Mouse (Mus musculus): ENCODE data around the gene Il33.
A peak's percentile ranks its signal among the peaks of the same experiment; 100 is the strongest.
"Not testable (repeated sequence)": the region's sequence is repeated elsewhere in the genome, so short reads cannot be mapped to it uniquely, and the experiment has no call there.

Il33 gene

DNA sequence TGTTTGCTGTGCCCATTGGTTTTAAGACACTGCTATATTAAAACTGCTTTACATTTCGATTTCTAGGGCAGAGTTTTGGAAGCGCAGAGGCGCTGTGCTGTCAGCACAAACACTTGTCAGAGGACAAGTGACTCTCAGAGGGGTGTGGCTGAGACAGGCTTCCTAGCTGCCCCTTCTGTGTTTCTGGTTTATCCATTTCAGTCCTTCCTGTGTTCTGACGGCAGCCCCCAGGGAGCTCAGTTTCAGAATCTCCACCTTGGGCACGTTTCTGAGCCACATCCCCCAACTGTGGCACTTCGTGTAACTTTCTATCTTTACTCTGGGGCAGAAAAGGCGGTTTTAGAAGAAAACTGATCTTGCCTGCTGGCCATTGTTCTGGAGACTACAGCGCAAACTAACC is 12.5 kb downstream of the Il33 start:
- no peak for DNase-seq (ENCODE audit: low read depth, low spot score)

DNA sequence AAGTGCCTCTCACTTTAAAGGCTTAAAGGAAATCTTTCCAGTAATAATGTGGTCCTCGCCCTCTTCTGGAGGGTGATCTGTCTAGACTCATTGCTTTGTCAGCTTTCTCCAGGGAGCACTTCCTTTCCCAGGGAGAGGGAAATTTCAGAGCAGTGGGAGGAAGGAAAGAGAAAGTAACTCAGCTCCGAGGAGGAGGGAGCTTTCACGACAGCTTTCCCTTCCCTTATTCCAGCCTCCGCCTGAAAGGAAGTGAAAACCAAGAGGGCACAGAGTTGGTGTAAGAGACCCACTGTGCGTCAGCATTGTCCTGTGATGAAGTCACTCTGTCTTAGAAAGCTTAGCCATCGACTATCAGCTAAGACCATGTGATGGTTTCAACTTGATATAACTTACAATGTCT is 15.3 kb downstream of the Il33 start:
- no peak for DNase-seq (ENCODE audit: low read depth, low spot score)

DNA sequence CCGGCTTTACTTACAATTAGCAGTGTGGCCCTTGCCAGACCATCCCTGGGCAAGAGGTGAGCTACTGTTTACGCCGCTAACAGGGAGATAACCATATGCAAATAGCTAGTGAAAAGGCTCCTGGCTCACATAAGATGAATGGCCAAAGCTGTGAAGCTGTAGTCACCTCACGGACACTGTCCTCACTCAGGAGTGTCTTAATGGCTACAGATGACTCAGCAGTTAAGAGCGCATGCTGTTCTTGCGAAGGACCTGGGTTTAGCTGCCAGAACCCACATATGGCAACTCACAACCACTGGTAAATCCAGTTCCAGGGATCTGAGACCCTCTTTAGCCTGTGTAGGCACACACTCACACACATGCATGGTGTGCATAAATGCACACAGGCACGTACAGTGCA is 16.3 kb downstream of the Il33 start:
- DNase-seq (ENCODE audit: low read depth, low spot score) = no peak

DNA sequence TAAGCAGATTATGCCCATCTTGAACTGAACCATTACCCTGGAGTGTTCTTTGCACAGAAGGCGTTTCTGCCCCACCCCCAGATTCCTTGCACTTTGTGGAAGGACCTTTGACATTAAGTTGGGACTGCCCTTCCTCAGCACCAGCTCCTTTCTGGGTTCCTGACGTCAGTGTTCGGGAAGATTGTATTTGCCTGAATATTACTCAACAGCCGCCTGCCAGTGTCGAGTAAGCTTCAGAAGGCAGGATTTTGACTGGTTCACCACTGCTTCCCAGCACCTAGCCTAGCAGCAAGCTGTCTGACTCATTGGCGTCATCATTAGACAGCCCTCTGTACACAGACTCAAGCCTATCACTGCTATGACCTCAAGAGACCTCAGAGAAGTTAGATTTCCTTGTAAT is 17.4 kb downstream of the Il33 start:
- no peak for DNase-seq (ENCODE audit: low read depth, low spot score)

DNA sequence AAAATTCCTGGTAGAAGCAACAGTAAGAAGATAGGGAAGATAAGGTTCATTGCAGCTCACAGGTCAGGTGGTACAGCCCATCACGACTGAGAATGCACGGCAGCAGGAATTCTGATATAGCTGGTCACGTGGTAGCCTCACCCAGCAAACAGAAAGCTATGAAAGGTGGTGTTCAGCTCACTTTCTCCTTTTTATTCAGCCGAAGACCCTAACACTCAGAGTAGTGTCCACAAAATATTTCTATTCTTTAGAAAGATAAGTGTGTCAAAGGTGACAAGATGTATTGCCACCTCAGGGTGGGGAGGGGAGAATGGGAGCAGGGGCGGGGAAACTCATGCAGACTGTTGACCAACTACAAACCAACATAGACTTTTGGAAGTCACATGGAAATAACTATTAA is 19.5 kb downstream of the Il33 start:
- no peak for DNase-seq (ENCODE audit: low read depth, low spot score)

DNA sequence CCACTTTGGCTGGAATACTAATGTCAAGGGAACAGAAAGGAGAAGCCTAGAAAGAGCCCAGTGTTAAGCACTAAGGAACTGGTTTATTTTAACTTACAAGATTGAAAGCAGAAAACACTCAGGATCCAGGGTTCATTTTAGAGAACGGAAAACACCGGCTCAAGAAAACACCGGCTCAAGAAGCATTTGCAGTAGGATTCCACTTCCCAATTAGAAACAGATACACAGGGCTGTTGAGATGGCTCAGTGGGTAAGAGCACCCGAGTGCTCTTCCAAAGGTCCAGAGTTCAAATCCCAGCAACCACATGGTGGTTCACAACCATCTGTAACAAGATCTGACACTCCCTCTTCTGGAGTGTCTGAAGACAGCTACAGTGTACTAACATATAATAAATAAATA is 20.0 kb downstream of the Il33 start:
- not testable (repeated sequence) for DNase-seq (ENCODE audit: low read depth, low spot score)

DNA sequence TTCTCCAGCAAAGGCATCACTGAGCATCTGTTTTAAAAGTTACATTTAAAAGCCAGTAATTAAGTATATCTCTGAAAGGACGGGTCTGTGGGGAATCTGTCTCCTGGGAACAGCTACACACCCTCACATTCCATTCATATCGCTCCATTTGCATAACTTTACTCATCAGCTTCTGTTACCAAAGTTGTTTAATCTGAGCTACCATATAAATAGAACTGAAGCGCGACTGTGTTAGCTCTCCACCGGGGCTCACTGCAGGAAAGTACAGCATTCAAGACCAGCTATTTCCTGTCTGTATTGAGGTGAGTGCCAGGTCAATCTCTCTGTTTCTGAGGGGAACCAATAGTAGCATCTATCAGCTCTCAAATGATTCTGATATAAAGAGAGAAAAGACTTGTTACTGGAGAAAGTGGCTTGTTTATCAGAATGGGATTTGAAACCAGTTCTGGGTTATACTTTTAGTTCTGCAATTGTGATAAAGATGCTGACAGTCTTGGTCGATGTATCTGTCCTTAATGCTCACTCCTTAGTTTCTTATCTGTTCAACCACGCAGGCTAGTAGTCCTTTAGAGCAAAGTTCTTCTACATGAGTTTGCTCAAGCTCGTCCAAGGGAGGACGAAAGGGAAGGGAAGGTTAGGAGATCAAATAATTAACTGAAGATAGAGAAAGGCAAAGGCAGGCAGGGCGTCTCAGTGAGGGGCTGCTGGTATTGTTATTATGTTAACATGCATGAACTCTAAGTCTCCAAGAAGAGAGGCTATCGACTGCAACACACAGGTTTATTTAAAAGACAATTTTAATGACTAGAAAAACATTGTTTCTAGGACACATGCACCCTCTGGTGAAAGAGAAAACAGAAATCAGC is 20.9 kb downstream of the Il33 start:
- no peak for DNase-seq (ENCODE audit: low read depth, low spot score)

DNA sequence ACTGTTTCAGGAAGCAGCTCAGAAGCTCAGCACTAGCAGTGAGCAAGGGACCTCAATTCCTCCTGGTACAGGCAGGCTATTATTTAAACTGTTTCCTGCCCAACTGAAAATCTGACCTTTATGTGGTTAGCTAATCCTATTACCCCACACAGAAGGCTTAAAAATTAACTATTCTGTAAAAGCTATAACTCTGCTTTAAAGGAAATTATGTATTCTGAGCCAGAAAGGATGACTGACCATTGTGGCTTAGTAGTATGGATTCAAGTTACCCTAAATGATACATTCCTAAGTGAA is 21.5 kb downstream of the Il33 start:
- no peak for DNase-seq (ENCODE audit: low read depth, low spot score)

DNA sequence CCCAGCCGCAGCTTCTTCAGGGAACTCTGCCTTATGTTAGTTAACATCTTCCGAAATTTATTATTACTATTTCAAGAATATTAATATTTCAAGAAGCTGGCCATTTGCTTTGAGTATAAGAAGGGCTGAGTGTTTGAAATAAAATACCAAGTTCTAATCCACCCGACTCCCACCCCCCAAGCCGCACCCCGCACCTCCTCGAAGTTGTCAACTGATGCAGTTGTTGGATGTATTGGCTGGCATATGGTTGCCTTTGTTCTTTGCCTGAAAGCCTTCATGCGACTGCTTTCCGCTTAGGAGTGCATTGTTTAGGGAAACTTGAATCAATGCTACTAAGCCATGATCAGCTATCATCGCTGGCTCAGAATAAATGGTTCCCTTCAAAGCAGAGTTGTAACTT is 22.1 kb downstream of the Il33 start:
- no peak for DNase-seq (ENCODE audit: low read depth, low spot score)

DNA sequence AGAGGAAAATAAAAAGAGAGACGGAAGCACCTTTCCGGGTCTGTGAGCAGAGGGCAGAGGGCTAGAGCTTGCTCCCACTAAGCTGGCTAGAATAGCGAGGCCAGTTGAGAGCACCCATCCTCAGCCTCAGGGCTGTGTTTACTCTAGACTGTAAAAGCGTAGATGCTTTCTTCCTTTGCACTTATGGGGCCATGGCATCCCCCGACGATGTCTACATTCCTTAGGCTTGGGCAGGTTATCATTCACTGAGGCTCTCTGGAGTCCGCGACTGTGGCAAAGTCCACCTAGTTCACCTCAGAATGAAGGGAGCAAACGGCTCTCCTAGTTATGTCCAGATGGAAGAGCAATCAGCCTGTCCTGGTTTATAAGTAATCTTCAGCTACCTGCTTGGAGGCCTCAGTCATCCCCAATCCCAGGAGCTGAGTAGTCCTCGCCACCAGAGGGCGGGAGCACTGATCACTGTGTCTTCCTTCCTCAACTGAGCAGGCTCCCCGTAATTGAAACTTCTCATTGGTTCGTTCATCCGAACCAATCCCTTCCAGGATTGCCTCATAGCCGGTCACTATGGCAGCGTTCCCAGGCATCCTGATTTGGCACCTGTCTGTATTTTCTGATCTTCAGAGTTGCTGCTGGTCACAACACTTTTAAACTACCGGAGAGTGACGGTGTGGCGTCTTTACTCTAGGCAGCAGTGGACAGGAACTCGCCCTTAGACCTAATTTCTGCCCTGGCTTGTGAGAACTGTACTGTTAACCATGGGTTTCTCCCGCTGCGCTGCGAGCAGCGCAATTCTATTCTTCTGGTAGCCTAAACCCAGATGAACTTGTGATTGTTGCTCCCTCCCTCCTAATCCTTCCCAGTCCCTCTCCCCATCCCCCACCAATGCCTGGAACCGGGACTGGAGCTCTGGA is 23.2 kb downstream of the Il33 start:
- DNase-seq (ENCODE audit: low read depth, low spot score) = peak; percentile 40

DNA sequence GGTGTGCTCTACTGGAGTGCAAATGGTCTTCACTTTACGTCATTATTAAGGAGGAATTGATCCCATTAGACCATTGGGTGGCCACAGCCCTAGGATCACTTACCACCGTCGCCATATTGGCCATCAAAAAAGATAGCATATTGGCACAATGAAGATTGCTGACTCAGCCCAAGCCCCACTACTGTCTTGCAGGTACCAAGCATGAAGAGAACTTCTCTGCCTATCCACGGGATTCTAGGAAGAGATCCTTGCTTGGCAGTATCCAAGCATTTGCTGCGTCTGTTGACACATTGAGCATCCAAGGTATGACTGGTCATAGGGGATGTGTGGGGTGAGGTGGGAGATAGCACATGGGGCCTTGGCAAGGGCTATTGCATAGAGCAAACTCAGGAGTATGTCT is 27.6 kb downstream of the Il33 start:
- DNase-seq (ENCODE audit: low read depth, low spot score) = no peak

DNA sequence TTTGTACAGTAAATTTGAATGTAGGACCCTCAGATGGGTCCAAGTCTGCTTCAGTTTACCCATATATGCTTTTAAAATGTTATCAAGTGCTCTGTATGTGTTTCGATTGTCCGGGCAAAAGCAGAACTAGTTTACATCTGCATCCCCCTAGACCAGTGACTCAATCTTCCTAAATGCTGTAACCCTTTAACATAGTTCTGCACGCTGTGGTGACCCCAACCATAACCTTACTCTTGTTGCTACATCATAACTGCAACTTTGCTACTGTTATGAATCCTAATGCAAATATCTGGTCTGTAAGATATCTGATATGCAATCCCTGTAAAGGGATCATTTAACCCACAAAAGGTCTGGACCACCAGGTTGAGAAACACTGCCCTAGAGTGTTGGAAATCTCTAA is 28.9 kb downstream of the Il33 start:
- DNase-seq (ENCODE audit: low read depth, low spot score) = no peak

DNA sequence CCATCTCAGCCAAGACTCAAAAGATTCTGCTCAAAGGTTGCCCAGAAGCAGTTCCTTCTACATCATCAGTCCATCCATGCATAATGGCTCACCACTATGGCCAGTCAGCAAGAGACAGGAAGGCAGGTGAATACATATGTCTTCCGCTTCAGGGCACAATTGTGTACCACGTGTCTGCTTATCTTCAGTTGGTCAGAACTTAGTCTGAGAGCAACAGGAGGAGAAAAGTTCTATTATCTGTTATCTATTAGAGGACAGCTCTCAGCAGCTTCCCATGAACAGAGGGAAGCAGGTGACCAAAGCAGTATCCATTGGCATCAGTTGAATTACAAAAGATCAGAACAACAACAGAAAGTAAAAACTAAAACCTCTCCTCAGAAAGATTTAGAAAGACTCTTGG is 30.5 kb downstream of the Il33 start:
- DNase-seq (ENCODE audit: low read depth, low spot score) = no peak

DNA sequence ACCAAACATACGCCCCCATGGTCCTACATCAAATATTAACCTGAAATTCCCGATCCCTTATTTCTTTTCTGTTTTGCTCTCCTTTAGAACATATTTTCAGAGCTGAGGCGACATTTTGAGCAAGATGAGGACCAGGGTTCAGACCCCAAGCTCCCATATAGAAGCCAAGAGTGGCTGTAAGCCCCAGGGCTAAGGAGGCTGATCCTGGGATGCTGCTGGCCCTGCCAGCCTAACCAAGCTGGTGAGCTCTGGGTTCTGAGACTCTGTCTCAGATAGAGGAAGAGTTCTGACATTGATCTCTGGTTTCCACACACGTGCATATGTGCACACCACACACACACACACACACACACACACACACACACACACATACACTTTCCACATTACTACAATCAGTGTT is 36.0 kb downstream of the Il33 start:
- no peak for DNase-seq (ENCODE audit: low read depth, low spot score)

DNA sequence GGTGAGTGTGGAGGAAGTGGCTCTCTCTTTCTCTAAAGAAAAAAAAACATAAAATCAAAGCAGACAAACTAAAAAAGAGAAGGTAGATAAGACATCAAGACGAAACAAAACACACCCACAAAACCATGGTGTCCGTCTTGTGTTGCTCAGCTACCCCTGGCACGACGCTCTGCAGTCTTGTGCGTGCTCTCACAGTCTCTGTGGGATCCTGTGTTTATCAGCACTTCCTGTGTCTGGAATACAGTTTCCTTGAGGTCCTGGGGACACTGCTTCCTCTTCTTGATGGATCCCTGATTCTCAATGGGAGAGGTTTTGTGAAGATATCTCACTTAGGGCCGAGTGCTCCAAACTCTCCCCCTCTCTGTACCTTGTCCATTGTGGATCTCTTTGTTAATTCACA is 36.9 kb downstream of the Il33 start:
- no peak for DNase-seq (ENCODE audit: low read depth, low spot score)

DNA sequence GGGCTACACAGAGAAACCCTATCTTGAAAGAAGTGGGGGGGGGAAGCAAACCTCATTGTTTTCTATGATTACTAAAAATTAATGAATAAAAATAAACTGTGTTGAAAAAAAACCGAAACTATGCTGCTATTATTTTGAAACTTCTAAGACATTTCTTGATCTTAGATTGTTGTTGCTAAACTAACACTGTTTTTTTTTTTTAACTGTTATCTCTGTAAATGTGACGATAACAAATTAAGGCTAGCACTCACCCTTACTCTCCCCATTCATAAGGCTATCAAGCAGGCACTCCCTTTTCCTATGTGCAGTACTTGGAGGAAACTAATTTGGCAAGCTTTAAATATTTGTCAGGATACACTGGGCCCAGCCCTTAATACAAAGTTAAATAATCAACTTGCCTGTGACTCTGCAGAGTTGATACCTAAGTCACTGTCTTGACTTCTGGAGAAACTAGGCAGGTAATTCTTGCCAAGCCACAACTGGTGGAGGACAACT is 38.7 kb downstream of the Il33 start:
- no peak for DNase-seq (ENCODE audit: low read depth, low spot score)

DNA sequence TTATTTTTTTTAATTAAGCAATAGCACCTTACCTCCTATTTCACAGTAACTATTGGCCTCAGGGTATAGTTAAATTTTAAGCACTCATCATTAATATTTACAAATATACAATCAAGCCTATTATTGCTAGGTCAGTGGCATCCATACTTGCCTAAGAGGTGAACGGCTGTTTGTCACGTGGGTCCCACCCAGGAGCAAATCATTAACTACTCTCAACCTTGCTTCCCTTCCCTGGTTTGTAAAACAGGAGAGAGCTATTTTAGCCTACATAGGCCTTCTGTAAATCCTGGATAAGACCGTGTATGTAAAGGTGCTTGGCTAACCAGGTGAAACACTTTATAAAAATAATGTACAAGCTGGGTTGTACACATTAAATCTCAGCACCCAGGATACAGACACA is 43.0 kb downstream of the Il33 start:
- DNase-seq (ENCODE audit: low read depth, low spot score) = no peak

DNA sequence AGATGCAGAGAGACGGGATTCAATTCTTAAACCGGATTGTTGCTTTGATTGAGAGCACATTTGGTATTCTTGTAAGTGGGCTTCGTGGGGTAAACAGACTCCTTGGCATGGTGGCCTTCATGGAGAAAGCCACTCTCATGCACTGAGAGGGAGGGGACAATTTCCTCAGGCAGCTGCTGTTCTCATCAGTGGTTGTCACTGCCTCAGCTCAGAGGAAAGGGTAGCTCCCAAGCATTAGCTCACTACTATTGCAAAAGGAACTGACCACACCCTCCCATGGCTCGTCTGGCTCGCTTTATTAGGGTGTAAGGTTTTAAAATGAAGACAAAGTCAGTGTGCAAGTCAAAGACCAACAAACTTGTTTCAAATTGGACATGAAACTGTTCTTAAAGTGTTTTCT is 48.5 kb downstream of the Il33 start:
- DNase-seq (ENCODE audit: low read depth, low spot score) = no peak

DNA sequence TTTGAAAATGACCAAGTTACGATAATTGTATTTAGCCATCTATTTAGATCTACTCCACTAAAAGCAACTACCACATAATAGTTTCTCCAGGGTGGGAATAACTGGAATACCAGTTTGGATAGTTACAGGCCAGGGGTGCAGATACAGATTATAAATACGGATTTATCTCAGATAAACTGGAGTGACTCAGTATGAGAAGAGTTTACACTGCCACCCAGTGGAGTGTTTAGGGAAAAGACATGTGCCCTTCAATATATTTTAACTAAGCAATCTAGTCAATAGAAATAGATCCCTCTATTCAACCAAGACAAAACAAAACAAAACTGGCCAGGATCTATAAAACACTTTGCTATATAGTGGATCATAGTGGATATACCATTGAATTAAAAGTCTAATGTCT is 53.9 kb downstream of the Il33 start:
- DNase-seq (ENCODE audit: low read depth, low spot score) = no peak

DNA sequence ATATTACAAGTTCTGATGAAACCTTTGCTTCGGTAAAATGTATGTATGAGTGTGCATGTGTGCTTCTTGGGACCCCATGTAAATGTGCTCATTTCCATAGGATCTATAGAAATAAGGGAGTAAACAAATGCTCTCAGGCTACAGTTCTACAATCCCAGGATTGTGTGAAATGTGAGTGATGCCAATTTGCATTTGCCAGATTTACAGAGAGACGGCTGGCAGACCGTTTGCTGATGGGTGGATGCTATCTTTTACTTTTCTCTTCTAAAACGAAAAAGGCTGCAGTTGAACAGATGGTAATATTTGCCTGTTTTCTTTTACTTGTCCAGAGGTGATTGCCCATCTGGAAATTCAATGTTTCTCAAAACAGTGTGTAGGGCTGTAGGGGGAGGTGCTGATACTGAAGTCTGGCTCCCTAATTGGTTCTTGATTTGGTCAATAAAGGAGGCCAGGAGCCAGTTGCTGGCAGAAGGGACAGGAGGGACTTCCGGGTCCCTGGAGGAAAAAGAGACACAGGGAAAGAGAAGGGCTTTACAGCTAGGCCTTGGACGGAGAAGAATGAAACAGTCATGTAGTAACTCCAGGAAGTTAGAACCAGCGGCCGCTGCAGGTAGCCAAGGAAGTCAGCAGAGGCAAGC is 54.7 kb downstream of the Il33 start:
- DNase-seq (ENCODE audit: low read depth, low spot score) = no peak

DNA sequence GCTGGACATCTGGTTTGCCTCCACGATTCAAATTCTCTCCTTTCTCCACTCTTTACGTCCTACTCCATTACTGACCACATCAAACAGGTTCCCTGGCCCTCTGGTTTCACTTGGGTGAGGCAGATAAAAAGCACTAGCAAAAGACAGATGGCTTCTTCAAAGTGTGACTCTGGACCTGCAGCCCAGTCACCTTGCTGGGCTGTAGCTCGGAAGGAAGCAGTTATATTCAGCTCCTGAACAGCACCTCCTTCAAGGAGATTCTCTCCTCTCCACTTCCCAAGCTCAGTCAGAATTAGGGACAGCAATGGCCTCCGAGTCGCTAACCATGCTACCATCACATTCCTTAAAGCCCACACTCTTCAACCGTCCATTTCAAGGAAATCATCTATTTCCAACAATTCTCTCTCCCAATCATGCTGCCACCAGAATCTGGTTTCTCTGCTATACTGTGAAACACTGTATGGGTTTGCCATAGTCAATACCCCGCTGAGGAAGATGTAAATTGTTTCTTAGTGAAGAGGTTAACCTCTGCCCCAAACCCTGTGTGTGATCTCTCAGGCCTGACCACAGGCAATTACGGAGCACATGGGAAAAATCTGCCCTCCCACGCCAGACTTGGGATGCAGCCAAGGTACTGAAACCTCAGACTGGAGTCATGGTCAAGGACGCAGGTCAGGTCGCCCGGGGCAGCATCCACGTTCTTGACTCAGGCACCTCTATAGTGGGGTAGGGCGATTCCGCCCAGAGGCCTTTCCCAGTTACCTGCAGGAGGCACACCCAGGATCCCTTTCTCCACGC is 59.5 kb downstream of the Il33 start:
- no peak for DNase-seq (ENCODE audit: low read depth, low spot score)

Measured in CD4-positive helper T cell, adult 2 months (primary cell).